Mouse (Mus musculus) gastrocnemius, adult 8-10 months (tissue): ENCODE results near the gene Tjp3. TPM values are rescaled to one million over a fixed set of nuclear protein-coding genes. Genes with fewer than 3 reads are reported as not detected.

ENCODE experiments used
- DNase-seq, 2 experiments: peaks; one replicate each; pipeline ENCODE4 v3.0.0; 2022; ENCODE audit warnings: low spot score in 2 of 2
- total RNA-seq, 4 experiments: library from RNA; stranded (reverse); gene quantifications; 2 replicates each; pipeline ENCODE4 v1.2.4; 2022

Tjp3 gene
- total RNA-seq, 4 experiments from 2014 or later: not detected

DNA sequence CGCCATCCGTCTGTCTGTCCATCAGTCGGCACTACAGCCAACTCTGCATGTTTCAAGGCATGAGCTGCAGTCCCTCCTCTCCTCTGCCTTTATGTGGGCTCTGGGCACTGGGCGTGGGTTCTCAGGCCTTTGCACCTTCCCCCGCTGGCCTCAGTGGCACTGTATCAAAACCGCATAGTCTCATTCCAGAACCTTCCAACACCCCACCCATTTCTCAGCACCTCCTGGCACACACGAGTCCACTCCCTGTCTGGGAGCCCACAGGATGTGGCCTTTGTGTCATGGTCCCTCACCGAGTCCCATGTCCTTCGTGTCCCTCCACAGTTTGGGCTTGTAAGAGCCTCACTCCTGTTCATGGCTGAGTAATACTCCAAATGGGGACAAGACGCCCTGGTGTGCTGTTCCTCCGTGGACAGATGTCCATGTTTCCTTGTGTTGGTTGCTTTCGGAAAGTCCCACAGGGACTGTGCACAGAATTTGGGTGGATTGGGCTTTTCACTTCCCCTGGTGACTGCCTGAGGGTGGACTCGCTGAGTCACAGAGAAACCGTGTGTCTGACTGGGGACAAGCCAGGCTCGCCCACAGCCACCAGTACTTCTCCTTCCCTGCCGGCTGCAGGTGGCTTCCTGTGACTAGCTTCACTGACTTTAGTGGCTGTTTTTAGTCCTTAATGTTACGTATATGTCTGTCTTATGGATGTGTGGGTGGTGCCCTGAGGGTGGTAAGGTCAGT lies 7.2 kb upstream of the Tjp3 start:
- DNase-seq: no peak

DNA sequence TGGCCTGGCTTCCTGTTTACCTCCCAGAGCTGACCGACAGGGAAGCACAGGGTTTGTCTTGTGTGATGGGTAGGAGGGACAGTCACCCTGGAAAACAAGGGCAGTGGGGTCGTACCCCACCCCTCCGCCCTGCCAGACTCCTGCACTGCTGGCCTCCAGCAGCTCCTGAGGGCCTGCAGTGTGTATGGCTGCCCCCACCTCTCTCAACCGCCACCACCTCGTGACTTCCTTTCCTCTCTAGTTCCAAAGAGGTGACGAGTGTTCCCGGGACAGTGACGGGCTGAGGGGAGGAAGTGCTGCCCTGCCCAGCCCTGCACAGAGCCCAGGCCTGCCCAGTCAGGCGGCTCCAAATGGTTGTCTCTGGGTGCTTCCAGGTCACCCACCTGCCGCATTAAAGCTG lies 6.5 kb upstream of the Tjp3 start:
- DNase-seq: no peak

DNA sequence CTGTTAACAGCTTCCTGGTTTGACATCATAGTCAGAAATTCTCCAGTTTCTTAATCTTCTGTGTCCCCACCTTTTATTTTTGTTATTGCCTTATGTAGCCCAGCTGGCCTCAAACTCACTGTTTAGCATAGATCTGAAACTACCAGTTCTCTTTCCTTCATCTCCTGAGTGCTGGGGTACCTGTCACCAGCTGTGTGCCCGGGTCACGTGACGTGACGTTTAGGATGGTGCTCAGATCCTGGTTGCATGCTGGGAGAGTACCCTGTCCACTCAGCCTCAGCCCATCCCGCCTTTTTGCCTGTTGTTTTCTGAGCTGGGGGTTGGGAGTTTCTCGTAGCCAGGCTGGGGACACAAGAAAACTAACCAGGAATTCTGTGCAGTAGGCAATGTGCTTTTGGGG lies 5.9 kb upstream of the Tjp3 start:
- DNase-seq: no peak

DNA sequence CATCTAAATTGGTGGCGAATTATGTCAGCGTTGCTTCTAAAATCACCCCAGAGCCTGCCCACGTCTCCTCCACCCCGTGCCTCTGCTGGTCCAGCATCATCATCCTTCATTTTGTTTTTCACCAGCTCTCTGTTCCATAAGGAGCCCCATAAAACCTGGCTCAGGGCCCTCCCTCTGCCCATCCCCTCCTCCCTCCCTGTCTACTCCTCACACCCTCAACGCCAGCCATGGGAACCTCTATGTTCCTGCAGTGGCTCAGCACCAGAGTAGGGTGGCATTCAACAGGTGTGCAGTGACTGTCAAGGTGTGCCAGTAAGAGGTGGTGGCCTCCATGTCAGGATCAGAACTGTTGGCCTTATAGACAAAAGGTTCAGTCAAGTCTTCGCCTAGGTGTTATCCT lies 3.8 kb upstream of the Tjp3 start:
- DNase-seq: no peak

DNA sequence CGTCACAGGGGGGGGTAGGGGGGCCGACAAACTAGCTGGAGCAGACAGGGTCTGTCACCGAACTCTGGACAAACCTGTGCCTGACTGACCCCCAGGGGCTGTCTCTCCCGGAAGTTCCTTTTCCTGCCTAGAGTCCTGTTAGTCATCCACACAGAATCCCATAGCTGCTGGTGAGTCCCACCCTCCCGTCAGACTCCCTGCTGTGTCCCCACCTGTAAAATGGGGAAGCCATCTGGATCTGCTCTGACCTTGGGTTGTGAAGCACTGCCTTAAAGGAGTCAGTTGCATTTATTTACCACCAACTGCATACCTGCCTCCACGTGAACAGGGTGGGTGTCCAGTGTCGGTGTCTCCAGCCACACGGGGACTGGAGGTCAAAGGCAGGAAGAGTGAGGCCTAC lies 3.1 kb upstream of the Tjp3 start:
- no peak for DNase-seq

DNA sequence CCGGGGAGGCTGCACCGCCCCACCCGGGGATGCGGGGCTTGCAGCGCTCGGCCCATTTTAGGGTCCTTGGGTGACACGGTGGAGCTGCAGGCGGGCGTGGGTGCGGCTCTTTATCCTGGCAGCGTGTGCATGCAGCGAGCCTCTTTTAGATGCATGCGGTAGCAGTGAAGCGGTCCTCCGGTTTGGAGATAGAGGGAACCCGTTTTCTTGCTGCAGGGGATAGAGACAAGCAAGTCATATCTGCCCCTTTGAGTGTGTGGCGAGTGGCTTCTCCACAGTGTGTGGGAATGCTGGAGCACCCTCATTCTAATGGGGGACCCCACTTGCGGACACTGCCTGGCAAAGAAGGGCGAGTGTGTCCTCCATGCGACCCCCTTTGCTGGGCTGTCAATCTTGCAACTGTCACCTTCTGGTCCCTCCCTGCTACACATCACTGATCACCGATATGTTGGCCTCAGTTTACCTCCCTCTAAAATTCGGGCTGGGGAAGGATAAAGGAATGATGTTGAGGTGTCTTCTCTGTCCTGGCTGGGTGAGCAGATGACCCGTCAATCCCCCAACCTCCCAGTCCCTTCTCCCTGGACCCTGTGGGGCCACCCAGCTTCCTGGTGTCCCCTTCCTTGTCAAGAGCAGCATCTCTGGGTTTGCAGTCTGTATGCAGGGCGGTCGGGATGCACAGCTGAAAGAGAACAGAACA lies 2.1 kb upstream of the Tjp3 start:
- DNase-seq: no peak

DNA sequence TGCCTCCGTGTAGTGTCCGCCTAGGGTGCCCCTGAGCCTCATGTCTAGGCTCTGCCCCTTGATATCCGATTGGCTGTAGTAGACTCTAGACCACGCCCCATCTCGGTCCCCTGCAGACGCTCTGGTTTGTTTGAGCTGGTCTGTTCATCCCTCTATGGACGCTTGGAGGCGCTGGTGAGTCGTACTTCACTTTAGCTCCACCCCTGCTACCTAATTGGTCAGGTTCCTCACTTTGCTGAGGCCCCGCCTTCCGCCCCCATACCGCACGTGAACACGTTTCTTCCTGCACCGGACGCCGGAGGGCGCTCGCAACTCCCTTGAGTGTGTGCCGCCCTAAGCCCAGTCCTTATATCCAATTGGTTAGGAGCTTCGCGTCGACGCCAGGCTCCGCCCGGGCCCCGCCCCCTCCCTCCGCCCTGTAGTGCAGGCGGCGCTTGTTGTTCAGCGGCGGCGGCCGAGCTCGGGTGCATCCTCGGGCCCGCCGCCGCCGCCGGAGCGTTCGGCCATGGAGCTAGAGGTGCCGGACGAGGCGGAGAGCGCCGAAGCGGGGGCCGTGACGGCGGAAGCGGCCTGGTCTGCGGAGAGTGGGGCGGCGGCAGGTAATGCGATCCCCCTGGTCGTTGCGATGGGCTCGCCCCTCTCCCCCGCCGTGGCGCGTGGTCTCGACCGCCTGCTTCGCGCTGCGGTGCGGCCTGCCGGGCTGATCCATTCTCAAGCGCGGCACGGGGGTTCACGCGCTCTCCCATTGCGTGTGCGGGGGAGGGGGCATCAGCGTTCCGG lies 1.4 kb upstream of the Tjp3 start, which contains the start of gene Pip5k1c:
Gene Pip5k1c (plus strand): TSS at position 410 of the 780 bp plus-strand sequence.
- DNase-seq: peak; percentile 99 to 100

DNA sequence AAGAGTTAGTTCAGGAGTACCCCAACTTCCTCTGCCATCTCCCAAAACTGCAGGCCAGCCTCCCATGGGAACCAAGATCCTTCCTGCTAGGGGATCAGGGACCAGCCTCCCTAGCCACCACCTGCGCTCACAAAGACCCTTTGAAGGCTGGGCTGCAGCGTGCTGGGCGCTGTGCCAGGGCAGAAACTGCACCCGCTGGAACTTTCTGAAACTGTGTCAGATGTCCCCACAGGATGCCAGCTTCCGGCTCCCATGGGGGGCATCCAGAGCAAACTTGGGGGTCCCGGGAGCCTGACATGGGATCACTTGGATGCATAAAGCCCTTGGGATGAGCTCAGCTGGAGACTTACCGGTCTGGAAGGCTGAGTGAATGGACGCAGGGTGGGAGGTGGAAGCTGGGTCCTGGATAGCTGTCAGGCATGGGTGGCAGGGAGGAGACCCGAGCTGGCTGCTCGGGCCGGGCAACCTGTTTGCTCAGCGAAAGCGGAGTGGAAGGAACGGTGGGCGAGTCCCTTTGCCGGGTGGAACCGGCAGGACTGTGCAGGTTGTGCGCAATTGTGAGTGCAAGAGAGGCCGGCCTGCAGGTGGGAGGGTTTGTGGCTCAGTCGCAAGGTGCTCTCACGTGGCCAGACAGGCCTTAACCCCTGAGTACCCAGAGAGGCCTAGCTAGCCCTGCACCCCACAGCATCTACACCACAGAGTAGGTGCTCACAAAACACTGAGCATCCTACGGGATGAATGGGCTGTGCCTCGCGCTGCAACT lies 502 bp downstream of the Tjp3 start:
- DNase-seq: no peak

DNA sequence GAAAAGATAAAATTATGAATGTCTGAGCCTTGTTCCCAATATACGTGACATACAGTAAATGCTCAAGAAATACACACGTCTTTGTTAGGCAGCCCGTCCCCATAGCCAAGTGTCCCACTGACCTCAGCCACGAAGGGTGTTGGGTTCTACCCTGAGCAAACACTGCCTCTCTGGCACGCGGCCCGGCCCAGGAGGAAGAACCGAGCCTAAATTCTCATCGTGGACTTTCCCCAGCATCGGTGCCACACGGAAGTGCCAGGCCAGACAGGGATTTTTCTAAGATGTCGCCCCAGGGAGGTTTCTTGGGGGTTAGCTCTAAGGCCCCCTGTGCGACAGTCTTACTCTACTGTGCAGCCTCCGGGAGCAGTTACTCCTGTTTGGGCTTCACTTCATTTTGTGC lies 1.6 kb downstream of the Tjp3 start:
- DNase-seq: no peak

DNA sequence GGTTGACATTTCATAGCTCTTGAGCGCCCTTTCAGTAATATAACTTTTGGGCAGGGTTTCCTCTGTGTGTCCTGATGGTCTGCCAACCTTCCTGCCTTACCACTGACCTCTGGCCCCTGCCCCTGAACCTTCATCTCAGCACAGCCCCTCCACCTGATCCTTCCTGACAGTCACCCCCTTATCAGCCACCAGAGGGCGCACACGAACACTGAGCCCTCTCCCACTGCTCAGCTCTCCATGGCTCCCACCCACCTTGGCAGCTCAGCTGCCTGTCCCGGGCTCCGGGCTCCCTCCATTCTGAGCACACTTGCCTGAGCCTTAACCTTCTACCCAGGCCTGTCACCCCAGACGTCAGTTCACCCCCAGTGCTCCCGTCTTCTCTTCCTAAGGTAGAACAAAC lies 2.1 kb downstream of the Tjp3 start:
- peak in 1 of 2 experiments; percentile 58 for DNase-seq

DNA sequence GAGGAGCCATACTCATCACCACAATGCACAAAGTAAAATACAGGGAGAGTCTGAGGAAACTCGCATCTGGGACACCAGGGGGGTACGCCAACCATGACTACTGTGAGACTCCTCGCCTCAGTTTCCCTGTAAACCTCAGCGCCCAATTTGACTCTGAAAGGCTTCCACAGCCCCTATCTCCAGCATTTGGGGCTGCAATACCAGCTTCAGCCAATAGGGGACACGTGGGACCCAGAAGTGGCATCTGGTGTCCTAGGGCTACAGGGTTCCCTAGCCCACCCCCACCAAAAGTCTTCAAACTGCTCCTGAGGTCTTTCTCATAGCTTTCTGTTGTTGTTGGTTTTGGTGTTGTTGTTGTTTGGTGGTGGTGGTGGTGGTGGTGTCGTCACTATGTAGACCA lies 2.8 kb downstream of the Tjp3 start:
- DNase-seq: no peak

DNA sequence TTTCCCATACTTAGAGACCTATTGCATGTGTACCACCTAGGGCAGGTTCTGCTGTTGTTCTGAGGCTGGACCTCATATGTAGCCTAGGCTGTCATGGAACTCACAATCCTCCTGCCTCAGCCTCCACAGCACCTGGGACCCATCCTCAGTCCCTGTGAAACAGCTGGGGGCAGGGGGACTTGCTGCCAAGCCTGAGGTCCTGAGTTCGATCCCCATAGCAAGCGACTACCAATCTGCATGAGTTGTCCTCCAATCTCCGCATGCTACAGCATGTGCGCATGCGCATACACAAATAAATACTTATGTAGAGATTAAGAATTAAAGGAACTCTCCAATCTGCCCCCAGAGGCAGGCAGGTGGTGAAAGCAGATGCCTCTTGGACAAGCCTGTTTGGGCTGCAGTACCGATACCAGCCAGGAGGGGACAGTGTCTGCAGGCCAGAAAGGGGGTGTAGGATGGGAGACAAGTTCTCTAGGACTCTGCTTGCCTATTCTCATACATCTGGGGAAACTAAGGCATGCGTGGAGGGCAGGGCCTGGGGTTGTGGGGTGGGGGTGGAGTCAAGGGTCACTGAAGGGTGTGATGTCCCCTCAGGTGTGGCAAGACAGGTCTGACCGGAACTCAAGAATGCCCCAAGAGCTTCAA lies 3.7 kb downstream of the Tjp3 start:
- no peak for DNase-seq

DNA sequence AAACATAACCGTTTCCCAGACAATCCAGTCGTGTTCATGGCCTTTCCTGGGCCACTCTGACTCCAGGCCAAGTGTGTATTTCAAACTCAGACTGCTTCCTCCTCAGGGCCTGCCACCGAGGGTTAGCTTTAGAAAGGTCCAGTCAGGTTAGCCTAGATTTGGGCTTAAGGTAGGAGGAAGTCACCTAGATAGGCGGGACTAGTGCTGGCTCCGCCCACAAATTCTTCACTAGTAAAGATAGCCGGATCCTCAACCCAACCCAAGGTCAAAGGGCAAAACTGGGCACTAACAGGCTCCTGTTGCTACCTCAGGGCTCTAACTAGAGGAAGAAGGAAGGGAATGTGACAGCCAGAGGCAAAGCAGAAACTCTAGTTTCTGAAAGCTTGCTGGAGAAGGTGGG lies 4.8 kb downstream of the Tjp3 start:
- DNase-seq: no peak

DNA sequence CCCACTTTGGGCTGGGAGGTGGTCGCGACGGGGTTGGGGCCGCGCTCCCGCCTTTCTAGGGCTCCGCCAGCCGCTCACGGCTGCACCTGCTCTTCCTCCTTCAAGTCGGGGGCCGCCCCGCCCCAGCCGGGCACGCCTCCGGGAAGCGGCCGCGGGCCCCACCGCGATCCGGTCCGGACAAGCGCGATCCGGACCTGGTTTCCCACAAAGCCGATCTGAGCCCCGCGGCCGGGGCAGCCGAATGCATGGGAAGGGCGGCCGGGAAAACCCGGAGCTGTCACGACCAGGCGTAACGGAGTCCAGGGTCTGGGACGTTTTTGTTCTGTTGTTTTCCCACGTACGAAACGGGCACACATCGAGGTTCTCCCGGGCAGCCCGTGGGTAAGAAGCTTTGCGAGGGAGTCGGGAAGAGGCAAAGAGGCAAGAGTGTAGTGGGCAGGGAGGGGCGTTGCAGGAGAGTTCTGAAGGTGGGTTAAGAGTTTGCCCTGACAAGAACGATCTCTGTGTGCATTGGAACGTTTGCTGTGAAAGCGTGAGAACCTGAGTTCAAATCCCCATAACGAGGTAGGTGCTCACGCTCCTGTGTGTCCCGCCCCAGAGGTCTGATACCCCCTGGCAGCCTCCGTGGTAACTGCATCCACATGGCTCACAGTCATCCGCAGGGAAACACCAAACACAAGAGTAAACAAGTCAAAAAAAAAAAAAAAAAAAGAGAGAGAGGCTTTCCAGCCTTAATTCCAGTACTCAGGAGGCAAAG lies 5.5 kb downstream of the Tjp3 start:
- peak; percentile 65 to 68 for DNase-seq

DNA sequence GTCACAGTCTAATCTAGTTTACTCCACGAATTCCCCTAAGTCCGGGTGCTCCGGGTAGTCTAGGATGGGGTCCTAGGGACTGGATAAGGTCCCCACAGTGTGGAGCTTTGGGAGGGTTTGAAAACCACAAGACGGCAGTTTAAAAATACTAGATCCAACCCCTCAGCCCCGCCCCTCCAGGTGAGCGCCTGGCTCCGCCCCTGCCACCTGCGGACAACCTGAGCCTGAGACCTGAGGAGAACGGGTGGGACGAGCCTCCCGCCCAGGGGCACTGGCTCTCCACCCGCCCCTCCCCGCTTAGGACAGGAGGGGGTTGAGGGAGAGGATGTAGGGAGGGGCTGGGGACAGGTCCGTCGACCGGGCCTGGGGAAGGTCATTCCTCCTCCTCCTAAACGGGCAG lies 6.7 kb downstream of the Tjp3 start:
- DNase-seq: no peak

DNA sequence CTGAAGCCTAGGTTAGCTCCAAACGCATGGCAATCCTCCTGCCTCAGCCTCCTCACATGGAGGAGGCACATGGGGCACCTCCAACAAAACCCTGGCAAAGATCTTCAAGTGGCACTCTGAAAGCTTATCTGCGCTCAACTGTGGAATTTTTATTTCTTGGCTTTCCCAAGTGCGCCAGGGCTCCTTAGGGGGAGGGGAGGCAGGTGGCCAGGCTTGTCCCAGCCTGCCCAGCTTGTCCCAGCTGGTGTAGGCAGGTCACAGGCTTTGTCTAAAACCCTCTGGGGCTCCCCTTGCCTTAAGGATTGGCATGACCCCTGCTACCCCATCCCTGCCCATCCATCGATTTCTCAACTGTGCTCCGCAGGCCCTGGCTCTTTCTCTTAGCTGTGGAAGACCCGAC lies 7.2 kb downstream of the Tjp3 start:
- no peak for DNase-seq

DNA sequence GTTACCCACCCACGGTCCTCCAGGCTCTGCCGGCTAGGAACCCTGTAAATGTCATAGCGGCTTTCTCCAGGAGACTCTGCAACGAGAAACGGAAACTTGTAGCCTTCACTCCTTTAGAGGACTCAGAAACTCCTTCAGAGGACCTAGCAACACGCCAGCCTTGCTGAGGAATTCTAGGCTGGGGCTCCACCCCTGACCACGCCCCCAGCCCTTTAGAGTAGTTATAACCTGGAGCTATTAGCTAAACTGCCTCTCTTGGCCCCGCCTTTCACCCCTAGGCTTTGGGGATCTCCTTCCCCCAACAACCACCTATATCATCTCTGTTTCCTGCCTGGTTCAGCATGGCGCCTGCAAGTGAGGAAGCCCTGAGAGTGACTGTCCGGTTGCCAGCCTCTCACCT lies 11.9 kb downstream of the Tjp3 start:
- DNase-seq: no peak

DNA sequence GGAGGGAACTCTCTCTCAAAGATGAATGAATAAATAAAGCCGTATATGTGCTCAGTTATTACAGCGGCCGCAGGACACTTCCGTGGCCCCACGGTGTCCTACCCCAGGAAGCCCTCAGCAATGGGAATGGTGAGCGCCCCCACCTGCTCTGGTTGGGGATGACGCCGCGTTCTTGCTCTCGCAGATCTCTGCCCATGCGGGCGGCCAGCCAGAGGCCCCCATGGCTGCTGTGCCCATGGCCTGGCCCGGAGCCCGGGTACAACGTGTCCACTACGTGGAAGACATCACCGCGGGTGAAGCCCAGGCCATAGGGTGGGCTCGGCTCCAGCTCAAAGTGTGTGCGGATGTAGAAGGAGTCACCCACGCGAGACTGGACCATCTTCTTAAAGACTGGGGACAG lies 13.7 kb downstream of the Tjp3 start:
- DNase-seq: no peak

DNA sequence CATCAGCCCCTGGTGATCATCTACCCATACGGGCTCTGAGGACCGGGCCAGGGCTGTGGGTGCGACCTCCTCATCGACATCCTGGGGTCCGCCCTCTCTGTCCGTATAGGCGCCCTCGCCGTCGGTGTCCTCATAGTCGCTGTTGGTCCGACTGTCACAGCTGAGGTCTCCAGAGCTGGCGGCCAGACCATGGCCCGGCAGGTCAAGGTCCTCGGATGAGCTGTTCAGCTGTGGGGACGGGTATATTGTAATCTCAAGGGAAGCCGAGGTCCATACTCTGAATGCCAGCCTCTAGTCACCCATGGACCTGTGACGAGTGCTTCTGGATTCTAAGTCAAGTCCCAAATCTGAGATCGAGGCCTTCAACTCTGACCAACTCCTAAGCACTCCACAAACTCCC lies 17.5 kb downstream of the Tjp3 start:
- no peak for DNase-seq

DNA sequence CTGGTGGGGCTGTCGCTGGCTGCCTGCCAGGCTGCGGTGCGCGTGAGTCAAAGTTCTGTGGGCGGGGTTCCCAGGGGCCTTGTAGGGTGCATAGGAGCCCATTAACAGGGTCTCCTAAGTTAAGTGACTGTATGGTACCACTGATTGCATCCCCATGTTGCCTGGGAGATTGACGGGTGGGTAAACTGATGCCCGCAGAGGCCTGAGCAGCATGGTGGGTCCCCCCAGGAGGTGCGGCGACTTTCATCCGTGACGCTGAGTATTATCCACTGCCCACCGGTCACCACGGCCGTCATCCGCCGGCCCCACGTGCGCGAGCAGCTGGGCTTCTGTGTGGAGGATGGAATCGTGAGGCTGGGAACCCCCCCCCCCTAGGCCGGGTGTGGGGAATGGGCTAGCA lies 19.0 kb downstream of the Tjp3 start:
- DNase-seq: no peak
